ENCODE assay signal across 18 mouse cellular contexts in the genomic region with DNA sequence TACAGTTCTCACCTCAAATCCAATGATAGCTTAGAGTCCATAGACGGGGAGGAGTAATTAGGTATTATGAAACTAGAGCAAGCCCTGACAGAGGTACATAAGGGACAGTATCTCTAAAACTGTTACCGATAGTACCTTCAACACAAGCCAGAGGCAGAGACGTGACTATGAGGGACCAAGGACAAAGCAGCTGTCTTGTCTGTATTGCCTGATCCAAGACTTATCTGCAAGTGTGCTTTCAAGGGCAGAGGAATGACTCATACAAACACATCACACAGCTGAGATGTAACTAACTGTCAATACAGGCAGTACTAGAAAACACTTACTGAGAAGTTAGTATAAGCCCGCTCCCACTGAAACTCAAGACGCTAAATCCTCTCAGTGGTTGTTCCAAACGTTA.
"Had no signal": no experiment of that assay in that cellular context is flagged by ENCODE, and none has a peak within 500 bp of the region (broad histone marks: within the 10 kb centered on the region; RNA-seq: fewer than 3 reads in every experiment).

No protein-coding gene starts in this region.

- DNase-seq: kidney, adult 9 months; kidney, postnatal 14 days; kidney, postnatal 4 days; left cerebral cortex, postnatal 4 days; liver, postnatal 0 days; lung, embryonic 14.5 days; midbrain, embryonic 14.5 days; thymus, adult 18-20 months; thymus, postnatal 36 days had no signal

- H3K27me3 ChIP-seq: limb, embryonic 12.5 days; limb, embryonic 15.5 days; megakaryocyte, embryonic 14.5 days; neural tube, embryonic 12.5 days; neural tube, embryonic 15.5 days had no signal

- H3K4me1 ChIP-seq: limb, embryonic 12.5 days; limb, embryonic 15.5 days; neural tube, embryonic 12.5 days; neural tube, embryonic 15.5 days had no signal

- H3K27ac ChIP-seq: limb, embryonic 12.5 days; limb, embryonic 15.5 days; liver, embryonic 14.5 days; neural tube, embryonic 12.5 days; neural tube, embryonic 15.5 days had no signal

- ATAC-seq: liver, postnatal 0 days; lung, postnatal 0 days had no signal

- H3K9me3 ChIP-seq: limb, embryonic 12.5 days; limb, embryonic 15.5 days; megakaryocyte, embryonic 14.5 days; neural tube, embryonic 12.5 days; neural tube, embryonic 15.5 days had no signal

- H3K4me3 ChIP-seq: limb, embryonic 12.5 days; limb, embryonic 15.5 days; megakaryocyte, embryonic 14.5 days; neural tube, embryonic 12.5 days; neural tube, embryonic 15.5 days had no signal

- H3K4me2 ChIP-seq: limb, embryonic 12.5 days; limb, embryonic 15.5 days; liver, embryonic 11.5 days; lung, embryonic 14.5 days; midbrain, embryonic 11.5 days; neural tube, embryonic 12.5 days; neural tube, embryonic 15.5 days had no signal

- H3K9ac ChIP-seq: limb, embryonic 12.5 days; limb, embryonic 15.5 days; liver, embryonic 14.5 days; liver, postnatal 0 days; lung, embryonic 14.5 days; neural tube, embryonic 12.5 days; neural tube, embryonic 15.5 days had no signal
